Mouse (Mus musculus) stomach, postnatal 0 days (tissue): ENCODE data around the gene Vax1.

ENCODE experiments used
- CTCF ChIP-seq: IDR thresholded peaks from 2 replicates; pipeline ENCODE4 v1.5.1; 2016; ENCODE audit warnings: antibody characterized with exemption, low read depth, mild to moderate bottlenecking, moderate library complexity
- EP300 ChIP-seq: optimal IDR thresholded peaks from 2 replicates; pipeline ENCODE3; 2016; ENCODE audit warnings: antibody characterized with exemption

- no peak for TF ChIP-seq EP300
- TF ChIP-seq CTCF = no peak
Measured at GRCm38 (mm10) chr19:59135387-59135786, 34.5 kb downstream of the Vax1 start.
